Mouse (Mus musculus): ENCODE measurements around the gene Gm20870.
"Not testable (repeated sequence)": the region's sequence is repeated elsewhere in the genome, so short reads cannot be mapped to it uniquely, and the experiment has no call there.

The Gm20870 gene

GRCm38 (mm10) chrY:71691743-71692142 lies at the start of gene Gm20870:
TSS of gene Gm20870 (plus strand) at chrY:71692043.
- DNase-seq = not testable (repeated sequence)

Measured in right cerebral cortex, adult 18-20 months (tissue).